In genomic region chr17:80105348-80105978, GRCm38 (mm10) we compare ENCODE assay signal across 28 mouse cellular contexts.
"Had no signal": no experiment of that assay in that cellular context is flagged by ENCODE, and none has a peak within 500 bp of the region (broad histone marks: within the 10 kb centered on the region; RNA-seq: fewer than 3 reads in every experiment).

No protein-coding gene starts in this region.

- H3K4me3 ChIP-seq: gastrocnemius, adult 2 months; heart, embryonic 10.5 days; heart, embryonic 13.5 days; heart, embryonic 15.5 days; hindbrain, embryonic 13.5 days; hindbrain, embryonic 15.5 days; kidney, embryonic 15.5 days; limb, embryonic 10.5 days; limb, embryonic 12.5 days; liver, embryonic 13.5 days; liver, embryonic 15.5 days had no signal

- DNase-seq: gastrocnemius, adult 2 months; gastrocnemius, postnatal 10 days; gastrocnemius, postnatal 36 days; heart, adult 18-20 months; heart, postnatal 14 days; heart, postnatal 36 days; kidney, adult 11 months; kidney, adult 2 months; kidney, adult 9 months; kidney, postnatal 14 days; kidney, postnatal 36 days; layer of hippocampus, adult 9-11 months; layer of hippocampus, postnatal 36 days; liver; liver, embryonic 13.5 days; liver, postnatal 0 days had no signal

- H3K27ac ChIP-seq: gastrocnemius, adult 2 months; heart, embryonic 10.5 days; heart, embryonic 13.5 days; heart, embryonic 15.5 days; hindbrain, embryonic 13.5 days; hindbrain, embryonic 15.5 days; hindbrain, postnatal 0 days; kidney, embryonic 15.5 days; kidney, postnatal 0 days; limb, embryonic 10.5 days; limb, embryonic 12.5 days; liver, embryonic 13.5 days; liver, embryonic 15.5 days had no signal

- H3K27me3 ChIP-seq: heart, embryonic 13.5 days; heart, embryonic 15.5 days; hindbrain, embryonic 13.5 days; hindbrain, embryonic 15.5 days; kidney, embryonic 15.5 days; limb, embryonic 12.5 days; liver, embryonic 13.5 days; liver, embryonic 15.5 days had no signal

- H3K36me3 ChIP-seq: heart, embryonic 10.5 days; heart, embryonic 13.5 days; heart, embryonic 15.5 days; hindbrain, embryonic 13.5 days; hindbrain, embryonic 15.5 days; kidney, embryonic 15.5 days; limb, embryonic 10.5 days; limb, embryonic 12.5 days; liver, embryonic 13.5 days; liver, embryonic 15.5 days had no signal

- H3K9me3 ChIP-seq: heart, embryonic 10.5 days; heart, embryonic 13.5 days; heart, embryonic 15.5 days; hindbrain, embryonic 13.5 days; hindbrain, embryonic 15.5 days; kidney, embryonic 15.5 days; limb, embryonic 10.5 days; liver, embryonic 13.5 days; liver, embryonic 15.5 days had no signal

- H3K4me1 ChIP-seq: heart, embryonic 10.5 days; heart, embryonic 13.5 days; heart, embryonic 15.5 days; hindbrain, embryonic 13.5 days; hindbrain, embryonic 15.5 days; kidney, embryonic 15.5 days; limb, embryonic 10.5 days; limb, embryonic 12.5 days; liver, embryonic 13.5 days; liver, embryonic 15.5 days had no signal

- H3K4me2 ChIP-seq: heart, embryonic 13.5 days; heart, embryonic 15.5 days; hindbrain, embryonic 13.5 days; hindbrain, embryonic 15.5 days; kidney, embryonic 15.5 days; limb, embryonic 12.5 days; liver, embryonic 11.5 days; liver, embryonic 13.5 days; liver, embryonic 15.5 days had no signal

- H3K9ac ChIP-seq: heart, embryonic 13.5 days; heart, embryonic 15.5 days; hindbrain, embryonic 13.5 days; hindbrain, embryonic 15.5 days; kidney, embryonic 15.5 days; limb, embryonic 12.5 days; liver, embryonic 13.5 days; liver, embryonic 15.5 days; liver, postnatal 0 days had no signal
